Mouse (Mus musculus) kidney, embryonic 16.5 days (tissue): ENCODE data around the gene Fastkd5. TPM values are rescaled to one million over a fixed set of nuclear protein-coding genes. Genes with fewer than 3 reads are reported as not detected.
A peak's percentile ranks its signal among the peaks of the same experiment; 100 is the strongest.
"Not testable (repeated sequence)": the region's sequence is repeated elsewhere in the genome, so short reads cannot be mapped to it uniquely, and the experiment has no call there.

ENCODE experiments used
- ATAC-seq: fragments of 200-750 bp; cut with Nextera tagmentation; 2 replicates; pipeline ENCODE4 v1.8.0; 2017; ENCODE audit warnings: moderate TSS enrichment; ENCODE audit not compliant: low FRiP score, low TSS enrichment
- H3K27ac ChIP-seq: fragments of 300-500 bp; sonication (generic); 2 replicates; pipeline ENCODE4 v1.5.1; 2014; ENCODE audit warnings: low read length
- H3K27me3 ChIP-seq: fragments of 300-500 bp; sonication (generic); 2 replicates; pipeline ENCODE4 v1.6.1; 2014; ENCODE audit warnings: low read length, control low read depth, mixed read lengths; ENCODE audit not compliant: insufficient read depth
- H3K36me3 ChIP-seq: fragments of 300-500 bp; sonication (generic); 2 replicates; pipeline ENCODE4 v1.6.1; 2014; ENCODE audit warnings: low read length, control low read depth, mixed read lengths; ENCODE audit not compliant: insufficient read depth
- H3K4me1 ChIP-seq: fragments of 300-500 bp; sonication (generic); 2 replicates; pipeline ENCODE4 v1.6.1; 2014; ENCODE audit warnings: low read length, control low read depth, mixed read lengths; ENCODE audit not compliant: insufficient read depth
- H3K4me2 ChIP-seq: fragments of 300-500 bp; sonication (generic); replicated peaks from 2 replicates; pipeline ENCODE4 v1.6.1; 2014; ENCODE audit warnings: low read depth, low read length
- H3K4me3 ChIP-seq: fragments of 300-500 bp; sonication (generic); 2 replicates; pipeline ENCODE4 v1.5.1; 2014; ENCODE audit warnings: mild to moderate bottlenecking, low read length
- H3K9ac ChIP-seq: fragments of 300-500 bp; sonication (generic); replicated peaks from 2 replicates; pipeline ENCODE4 v1.6.1; 2014; ENCODE audit warnings: low read length
- H3K9me3 ChIP-seq: fragments of 300-500 bp; sonication (generic); 2 replicates; pipeline ENCODE4 v1.6.1; 2016; ENCODE audit warnings: low read length, control low read depth
- WGBS: fragments of 180-500 bp; shearing (Covaris S2); extraction: QIAGEN DNeasy Blood & Tissue Kit; methylation state at CpG from one replicate; pipeline ENCODE4 v1.1.7; 2014; 5-methylcytosine and 5-hydroxymethylcytosine counted together
- polyA plus RNA-seq: library from polyadenylated mRNA; unstranded; fragments of >200 nt; fragmentation: Nextera tagmentation; extraction: Ambion mirVana; gene quantifications from 2 replicates; pipeline ENCODE4 v1.2.1, GENCODE M21; 2015

Gene Fastkd5
- polyA plus RNA-seq, 1 experiment from 2014 or later: 16.4 TPM

GRCm38 (mm10) chr2:130653760-130654159, 23.9 kb upstream of the Fastkd5 start:
- ATAC-seq: no peak
- Histone ChIP-seq H3K27me3 (no peaks in the 10 kb centered on the region), H3K9me3 (no peaks in the 10 kb centered on the region), H3K27ac (no peak overlapping the region), H3K9ac (no peak overlapping the region), H3K36me3 (peaks cover 54% of the 10 kb centered on the region), H3K4me1 (no peaks in the 10 kb centered on the region), H3K4me3 (no peak overlapping the region), H3K4me2 (no peak overlapping the region)
- WGBS: 81% methylated on average over 1 of the region's 1 CpGs

DNA sequence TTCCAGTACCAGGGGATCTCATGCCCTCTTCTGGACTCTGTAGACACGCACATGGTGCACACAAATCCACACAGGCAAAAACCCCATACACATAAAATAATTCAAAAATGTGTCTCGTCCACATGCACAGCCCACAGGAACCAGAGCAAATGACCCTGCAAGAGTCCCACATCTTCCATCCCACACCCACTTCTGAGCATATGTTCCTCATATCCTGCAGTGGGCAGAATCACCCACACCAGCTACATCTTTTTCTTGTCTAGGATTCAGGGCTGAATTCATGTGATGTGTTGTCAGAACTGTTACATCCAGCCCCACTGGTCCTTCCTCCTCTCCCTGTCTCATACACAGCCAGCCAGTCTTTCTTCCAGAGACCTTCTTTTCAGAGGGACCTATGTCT, 23.5 kb upstream of the Fastkd5 start:
- Histone ChIP-seq H3K4me2 (no peak overlapping the region), H3K9me3 (no peaks in the 10 kb centered on the region), H3K4me1 (no peaks in the 10 kb centered on the region), H3K9ac (no peak overlapping the region), H3K36me3 (peaks cover 49% of the 10 kb centered on the region), H3K27me3 (no peaks in the 10 kb centered on the region), H3K27ac (no peak overlapping the region), H3K4me3 (no peak overlapping the region)
- ATAC-seq: no peak
- WGBS: 94% methylated on average over 2 of the region's 2 CpGs

DNA sequence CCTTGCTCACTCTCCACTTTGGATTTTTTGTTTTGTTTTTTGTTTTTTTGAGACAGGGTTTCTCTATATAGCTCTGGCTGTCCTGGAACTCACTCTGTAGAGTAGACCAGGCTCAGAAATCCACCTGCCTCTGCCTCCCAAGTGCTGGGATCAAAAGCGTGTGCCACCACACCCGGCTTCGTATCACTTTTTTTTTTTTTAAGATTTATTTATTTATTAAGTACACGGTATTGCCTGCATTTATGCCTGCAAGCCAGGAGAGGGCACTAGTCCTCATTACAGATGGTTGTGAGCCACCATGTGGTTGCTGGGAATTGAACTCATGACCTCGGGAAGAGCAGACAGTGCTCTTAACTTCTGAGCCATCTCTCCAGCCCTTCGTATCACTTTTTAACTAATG, 19.2 kb upstream of the Fastkd5 start:
- not testable (repeated sequence) for H3K4me1 ChIP-seq, H3K27ac ChIP-seq, H3K9me3 ChIP-seq, ATAC-seq, H3K4me3 ChIP-seq, H3K4me2 ChIP-seq, H3K27me3 ChIP-seq, H3K9ac ChIP-seq
- peaks cover 13% of the 10 kb centered on the region; the same call in 1 of the 2 replicates for H3K36me3 ChIP-seq
- WGBS: 84% methylated on average over 6 of the region's 6 CpGs

GRCm38 (mm10) chr2:130645198-130645597, 15.4 kb upstream of the Fastkd5 start:
- no peak for ATAC-seq
- H3K4me1 ChIP-seq: peaks cover 11% of the 10 kb centered on the region
- no peak overlapping the region for H3K9ac ChIP-seq
- H3K27me3 ChIP-seq: no peaks in the 10 kb centered on the region
- H3K27ac ChIP-seq: no peak overlapping the region
- H3K4me3 ChIP-seq: no peak overlapping the region
- H3K36me3 ChIP-seq: 0 out of 2 replicates have a peak, but pooled peaks cover under 1% of the 10 kb centered on the region
- H3K9me3 ChIP-seq: no peaks in the 10 kb centered on the region
- WGBS: 80% methylated on average over 4 of the region's 4 CpGs
- no peak overlapping the region for H3K4me2 ChIP-seq

DNA sequence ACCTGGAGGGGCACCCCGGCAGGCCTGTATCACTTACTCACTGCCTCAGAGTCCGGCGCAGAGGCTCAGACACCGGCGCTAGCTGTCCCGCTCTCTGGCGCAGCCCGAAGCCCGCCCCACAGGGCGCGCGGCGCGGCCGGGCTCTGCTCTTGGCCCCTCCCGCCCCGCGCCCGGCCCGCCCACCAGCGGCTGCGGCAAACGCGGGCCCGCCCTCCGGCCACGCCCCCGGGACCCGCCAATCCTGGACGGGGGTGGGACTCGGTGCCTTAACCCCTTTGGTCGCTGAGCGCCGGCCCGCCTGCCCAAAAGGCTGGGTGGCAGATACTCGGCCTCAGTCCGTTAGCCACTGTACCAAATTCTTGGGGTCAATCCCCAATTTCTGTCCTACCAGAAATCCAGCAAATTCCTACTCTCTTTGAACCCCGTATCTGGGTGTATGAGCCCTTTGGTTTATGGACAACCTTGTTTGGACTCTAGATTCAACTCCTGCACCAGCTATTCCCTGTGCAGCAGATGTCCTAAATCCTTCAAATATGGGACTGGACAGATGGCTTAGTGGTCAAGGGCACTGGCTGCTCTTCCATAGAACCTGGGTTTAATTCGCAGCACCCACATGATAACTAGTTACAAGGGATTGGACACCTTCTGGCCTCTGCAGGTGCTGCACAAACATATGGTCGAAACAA, 13.0 kb upstream of the Fastkd5 start, which contains the start of gene Lzts3:
Lzts3 (minus strand) TSS at position 120 of the 686 bp plus-strand sequence.
- H3K4me2 ChIP-seq: peak within 1 kb of the TSS; percentile 96
- peak; percentile 92 for ATAC-seq
- H3K27ac ChIP-seq: 0 out of 2 replicates have a peak within 1 kb of the TSS, but pooled peaks have one; percentile 27
- H3K9ac ChIP-seq: peak within 1 kb of the TSS; percentile 72
- no peaks in the 10 kb centered on the region for H3K27me3 ChIP-seq
- H3K36me3 ChIP-seq: no peaks in the 10 kb centered on the region
- 3% methylated on average over 40 of the region's 40 CpGs for WGBS
- peak within 1 kb of the TSS; percentile 69 for H3K4me3 ChIP-seq
- peaks cover 20% of the 10 kb centered on the region for H3K4me1 ChIP-seq
- H3K9me3 ChIP-seq: no peaks in the 10 kb centered on the region

- H3K4me1 ChIP-seq: peaks cover 21% of the 10 kb centered on the region
- H3K4me3 ChIP-seq: peak overlapping the region; percentile 69
- peaks cover under 1% of the 10 kb centered on the region; the same call in 1 of the 2 replicates for H3K27me3 ChIP-seq
- 0 out of 2 replicates have a peak overlapping the region, but pooled peaks have one; percentile 27 for H3K27ac ChIP-seq
- peak overlapping the region; percentile 72 for H3K9ac ChIP-seq
- H3K36me3 ChIP-seq: no peaks in the 10 kb centered on the region
- peak; percentile 37; the same call in 1 of the 2 replicates for ATAC-seq
- no peaks in the 10 kb centered on the region for H3K9me3 ChIP-seq
- peak overlapping the region; percentile 96 for H3K4me2 ChIP-seq
- WGBS: under 1% methylated on average over 26 of the region's 27 CpGs
These were observed 12.4 kb upstream of the Fastkd5 start for GRCm38 (mm10) chr2:130642197-130642660.

GRCm38 (mm10) chr2:130641351-130642025, 11.7 kb upstream of the Fastkd5 start:
- no peak overlapping the region for H3K4me3 ChIP-seq
- 47% methylated on average over 6 of the region's 6 CpGs for WGBS
- H3K9me3 ChIP-seq: no peaks in the 10 kb centered on the region
- H3K4me1 ChIP-seq: peaks cover 21% of the 10 kb centered on the region
- no peak for ATAC-seq
- no peak overlapping the region for H3K27ac ChIP-seq
- H3K4me2 ChIP-seq: peak overlapping the region; percentile 96
- peaks cover 6% of the 10 kb centered on the region for H3K27me3 ChIP-seq
- no peaks in the 10 kb centered on the region for H3K36me3 ChIP-seq
- H3K9ac ChIP-seq: peak overlapping the region; percentile 72; the same call in 1 of the 2 replicates

DNA sequence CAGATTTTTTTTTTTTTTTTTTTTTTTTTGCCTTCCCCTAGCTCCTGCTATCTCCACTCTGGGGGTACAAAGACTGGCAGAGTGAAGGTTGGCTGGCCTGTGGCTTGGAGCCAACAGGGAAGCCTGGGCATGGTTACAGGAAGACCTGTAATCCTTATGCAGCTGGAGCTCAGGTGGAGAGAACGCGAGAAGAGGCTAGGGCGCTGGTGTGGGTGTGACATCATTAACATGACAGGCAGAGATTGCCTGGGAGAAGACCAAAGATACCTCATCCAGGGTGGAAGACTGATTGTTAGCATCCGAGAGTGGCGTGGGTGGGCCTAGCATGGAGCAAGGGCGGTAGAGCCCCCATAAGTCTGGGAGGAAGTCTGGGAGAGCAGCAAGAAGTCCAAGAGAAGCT, 9.4 kb upstream of the Fastkd5 start:
- Histone ChIP-seq H3K27ac (peak overlapping the region; percentile 92), H3K9me3 (no peaks in the 10 kb centered on the region), H3K36me3 (no peaks in the 10 kb centered on the region), H3K27me3 (peaks cover 14% of the 10 kb centered on the region), H3K4me3 (no peak overlapping the region), H3K4me2 (no peak overlapping the region), H3K4me1 (peaks cover 43% of the 10 kb centered on the region), H3K9ac (no peak overlapping the region)
- ATAC-seq: no peak
- WGBS: 84% methylated on average over 6 of the region's 6 CpGs

- Histone ChIP-seq H3K4me2 (peak overlapping the region; percentile 35), H3K9ac (peak overlapping the region; percentile 63), H3K9me3 (no peaks in the 10 kb centered on the region), H3K36me3 (no peaks in the 10 kb centered on the region), H3K4me3 (peak overlapping the region; percentile 36), H3K27me3 (peaks cover 21% of the 10 kb centered on the region), H3K4me1 (peaks cover 48% of the 10 kb centered on the region), H3K27ac (peak overlapping the region; percentile 92)
- WGBS: 20% methylated on average over 16 of the region's 16 CpGs
- ATAC-seq: peak; percentile 41
These were observed 8.3 kb upstream of the Fastkd5 start for GRCm38 (mm10) chr2:130638101-130638611.
